Mouse (Mus musculus) liver, adult 2 months (tissue): ENCODE data around the gene Tcp11.

ENCODE experiments used
- CTCF ChIP-seq: fragments of 200-500 bp; IDR thresholded peaks from 2 replicates; pipeline ENCODE4 v1.5.1; 2011; ENCODE audit warnings: low read depth, low read length, control low read depth
- POLR2A ChIP-seq: fragments of 200-500 bp; IDR thresholded peaks from 2 replicates; pipeline ENCODE4 v1.6.1; 2011; ENCODE audit warnings: low read length, control low read depth; ENCODE audit not compliant: insufficient read depth; ENCODE audit errors: extremely low read depth

GRCm38 (mm10) chr17:28088718-28089117 is 8.3 kb upstream of the Tcp11 start:
- no peak for TF ChIP-seq CTCF
- TF ChIP-seq POLR2A, result no peak
